Mouse (Mus musculus): Measurements from ENCODE around the gene Acvr2b.

The Acvr2b gene

DNA sequence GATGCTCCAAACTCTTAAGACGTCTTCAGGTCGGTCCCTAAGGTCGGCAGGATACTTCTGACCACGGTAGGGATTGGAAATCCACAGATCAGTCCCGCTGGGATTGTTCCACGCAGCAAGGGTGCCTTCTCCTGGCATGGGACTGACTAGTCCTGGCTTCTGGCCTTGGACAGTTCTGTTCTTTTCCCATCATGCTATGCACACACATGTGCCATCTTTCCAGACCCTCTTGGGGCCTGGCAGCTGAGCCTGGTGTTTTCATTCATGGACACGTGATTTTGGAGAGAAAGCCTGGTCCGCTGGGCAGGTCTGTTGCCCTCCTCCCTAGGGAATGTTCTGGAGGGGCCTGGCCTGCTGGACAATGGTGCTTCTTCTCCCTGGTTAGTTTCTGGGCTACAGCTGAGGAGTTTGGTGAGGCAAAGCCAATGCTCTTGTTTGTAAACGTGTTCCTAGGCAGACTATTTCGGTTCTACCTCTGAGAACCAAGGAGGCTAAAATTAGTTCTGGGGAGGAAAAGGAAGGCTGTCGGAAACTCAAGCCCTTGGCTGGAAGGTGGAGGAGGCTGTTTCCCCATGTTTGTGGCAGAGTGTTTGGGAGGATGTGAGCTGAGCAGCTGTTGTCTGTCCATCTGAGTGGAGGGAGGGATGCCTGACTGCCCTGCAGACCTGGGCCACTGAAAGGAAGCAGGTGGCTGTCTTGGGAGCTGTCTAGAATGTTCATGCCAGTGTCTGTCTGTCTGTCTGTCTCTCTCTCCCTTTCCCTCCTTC lies 7.2 kb downstream of the Acvr2b start:
- DNase-seq = peak in 1 of 2 experiments; percentile 24

DNA sequence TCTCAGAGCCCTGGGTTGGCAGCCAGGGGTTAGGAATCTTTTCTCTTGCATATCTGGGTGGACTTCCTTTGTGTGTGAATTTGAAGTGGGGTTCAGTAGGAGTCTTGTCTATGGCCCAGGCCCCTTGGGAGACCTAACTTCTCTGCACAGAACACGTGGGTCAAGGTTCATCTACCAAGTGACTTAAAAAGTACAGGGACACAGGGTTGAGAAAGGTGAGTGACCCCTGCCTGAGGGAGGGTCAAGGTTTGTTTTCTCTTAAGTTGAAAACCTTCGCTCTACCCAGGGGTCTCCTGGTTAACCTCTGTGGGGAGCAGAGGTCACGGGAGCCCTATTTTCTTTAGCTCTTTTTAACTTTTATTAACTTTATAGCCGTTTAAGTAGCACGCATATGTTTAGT lies 7.9 kb downstream of the Acvr2b start:
- DNase-seq = peak; percentile 41 to 46

- DNase-seq = no peak
These were observed 16.1 kb downstream of the Acvr2b start for GRCm38 (mm10) chr9:119418025-119418424.

- DNase-seq = no peak
These were observed 18.0 kb downstream of the Acvr2b start for GRCm38 (mm10) chr9:119419852-119420438.

DNA sequence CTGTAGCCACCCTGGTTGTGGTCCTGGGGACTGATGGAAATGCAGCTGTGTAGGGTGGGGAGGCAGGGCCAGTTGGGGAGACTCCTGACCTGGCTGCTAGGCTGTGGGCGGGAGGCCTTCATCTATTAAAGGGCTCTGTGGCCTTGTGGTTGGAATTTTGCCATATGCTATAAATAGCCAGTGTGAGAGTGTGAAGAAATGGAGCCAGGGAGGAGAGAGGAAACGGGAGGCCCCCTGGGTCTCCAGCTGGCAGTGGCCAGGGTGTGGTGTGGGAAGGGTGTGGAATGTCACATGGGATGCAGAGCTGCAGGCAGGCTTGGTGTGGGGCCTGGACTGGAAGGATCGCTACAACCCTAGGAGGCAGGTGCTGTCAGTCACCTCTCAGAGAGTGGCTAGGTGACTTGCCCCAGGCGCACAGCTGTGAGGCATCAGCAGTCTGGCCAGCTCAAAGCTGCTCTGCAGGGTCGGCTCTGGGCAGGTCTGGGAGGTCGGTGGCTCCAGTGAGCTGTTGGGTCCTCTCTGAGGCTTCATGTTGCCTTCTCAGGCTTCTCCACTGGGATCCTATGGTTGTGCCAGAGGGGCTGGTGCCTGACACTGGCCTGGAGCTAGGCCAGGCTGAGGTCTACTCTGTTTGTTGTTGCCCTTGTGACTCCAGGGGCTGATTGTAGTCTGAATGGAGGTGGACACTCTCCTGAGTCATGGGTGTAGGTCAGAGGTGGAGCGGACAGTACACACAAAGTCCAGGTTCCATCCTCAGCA lies 23.5 kb downstream of the Acvr2b start:
- DNase-seq = peak; percentile 56 to 66

- DNase-seq = no peak
These were observed 24.1 kb downstream of the Acvr2b start for GRCm38 (mm10) chr9:119425976-119426415.

GRCm38 (mm10) chr9:119426483-119426882 lies 24.6 kb downstream of the Acvr2b start:
- peak; percentile 28 to 59 for DNase-seq

DNA sequence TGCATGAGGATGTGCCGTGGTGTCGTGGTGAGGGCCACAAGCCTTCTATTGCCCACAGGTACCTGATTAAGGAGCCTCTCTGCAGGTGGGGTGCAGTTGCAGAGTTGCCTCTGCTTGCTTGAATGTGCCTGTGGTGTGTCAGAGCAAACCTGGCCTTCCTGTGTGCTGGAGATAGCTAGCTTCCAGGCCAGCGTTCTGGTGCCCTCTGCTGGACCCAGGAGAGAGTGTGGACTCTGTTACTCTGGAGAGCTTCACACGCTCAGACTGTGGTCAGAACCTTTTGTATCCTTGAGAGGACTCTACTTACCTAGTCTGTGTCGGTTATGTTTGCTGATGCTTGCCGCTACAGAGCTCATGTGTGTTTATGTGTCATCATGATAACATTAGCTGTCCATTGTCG lies 28.4 kb downstream of the Acvr2b start:
- DNase-seq = peak; percentile 88 to 94

DNA sequence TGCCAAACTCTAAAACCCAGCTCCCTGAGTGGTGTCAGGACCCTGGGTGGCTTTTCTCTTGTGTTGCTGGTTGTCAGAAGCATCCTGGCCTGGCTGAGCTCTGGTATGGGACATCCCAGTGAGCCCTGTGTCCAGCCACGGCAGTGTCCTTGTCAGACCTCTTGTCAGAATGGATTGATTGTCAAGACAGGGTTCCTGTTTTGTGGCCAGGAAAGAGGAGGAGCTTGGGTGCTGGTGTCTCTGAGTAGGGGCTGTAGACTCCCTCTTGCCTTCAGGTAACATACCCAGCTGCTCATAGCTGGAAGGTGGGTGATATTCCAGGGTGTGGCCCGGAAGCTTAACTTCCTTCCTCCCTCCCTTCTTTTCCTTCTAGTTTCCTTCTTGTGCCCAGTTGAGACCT lies 33.9 kb downstream of the Acvr2b start:
- DNase-seq = no peak

GRCm38 (mm10) chr9:119438065-119438464 lies 36.1 kb downstream of the Acvr2b start:
- no peak for DNase-seq

GRCm38 (mm10) chr9:119438498-119439000 lies 36.6 kb downstream of the Acvr2b start:
- no peak for DNase-seq

- DNase-seq = peak; percentile 98 to 100
These were observed 43.0 kb downstream of the Acvr2b start, which contains the start of gene Exog for GRCm38 (mm10) chr9:119444738-119445429. Gene Exog (plus strand): TSS chr9:119444943.

GRCm38 (mm10) chr9:119445737-119446136 lies 43.8 kb downstream of the Acvr2b start:
- no peak for DNase-seq

DNA sequence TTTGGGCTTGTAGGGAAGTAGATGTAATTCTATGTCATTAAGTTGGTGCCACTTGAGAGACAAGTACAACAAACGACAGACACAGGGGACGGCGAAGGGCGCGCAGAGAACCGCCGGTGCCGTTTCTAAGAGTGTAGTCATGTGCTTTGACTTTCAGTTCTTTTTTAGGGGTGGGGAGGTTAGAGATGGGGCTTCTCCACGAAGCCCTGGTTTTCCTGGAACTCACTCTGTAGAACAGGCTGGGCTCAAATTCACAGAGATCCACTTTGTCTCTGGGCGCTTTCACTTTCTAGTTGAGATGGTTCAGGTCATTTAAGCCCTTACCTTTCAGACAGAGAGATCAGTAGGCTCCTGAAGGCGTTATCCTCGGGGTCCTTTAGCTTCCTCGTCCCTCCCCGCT lies 54.0 kb downstream of the Acvr2b start:
- no peak for DNase-seq

DNA sequence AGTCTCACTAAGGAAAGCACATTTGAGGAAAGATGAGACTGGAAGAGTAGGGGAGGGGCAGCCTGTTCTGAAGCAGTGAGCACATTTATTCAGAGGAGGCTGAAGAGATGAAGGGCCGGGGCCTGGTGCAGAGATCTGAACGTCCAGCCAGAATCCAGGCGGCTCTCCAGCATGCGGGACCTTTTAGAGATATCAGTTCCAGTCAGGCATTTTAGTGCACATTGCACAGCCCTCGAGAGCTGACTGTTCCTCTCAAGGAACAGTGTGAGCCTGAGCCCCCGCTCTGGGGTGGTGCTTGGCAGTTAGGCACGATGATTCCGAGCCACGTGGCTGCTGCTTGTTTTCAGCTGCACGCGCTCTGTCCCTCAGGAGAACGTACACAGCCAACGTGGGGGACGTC lies 55.2 kb downstream of the Acvr2b start:
- DNase-seq = no peak

GRCm38 (mm10) chr9:119460410-119460809 lies 58.5 kb downstream of the Acvr2b start:
- DNase-seq = peak; percentile 39 to 78

GRCm38 (mm10) chr9:119465056-119465455 lies 63.1 kb downstream of the Acvr2b start:
- no peak for DNase-seq

- DNase-seq = peak; percentile 47 to 66
These were observed 63.7 kb downstream of the Acvr2b start for GRCm38 (mm10) chr9:119465595-119465994.

- no peak for DNase-seq
These were observed 67.9 kb downstream of the Acvr2b start for GRCm38 (mm10) chr9:119469691-119470353.

DNA sequence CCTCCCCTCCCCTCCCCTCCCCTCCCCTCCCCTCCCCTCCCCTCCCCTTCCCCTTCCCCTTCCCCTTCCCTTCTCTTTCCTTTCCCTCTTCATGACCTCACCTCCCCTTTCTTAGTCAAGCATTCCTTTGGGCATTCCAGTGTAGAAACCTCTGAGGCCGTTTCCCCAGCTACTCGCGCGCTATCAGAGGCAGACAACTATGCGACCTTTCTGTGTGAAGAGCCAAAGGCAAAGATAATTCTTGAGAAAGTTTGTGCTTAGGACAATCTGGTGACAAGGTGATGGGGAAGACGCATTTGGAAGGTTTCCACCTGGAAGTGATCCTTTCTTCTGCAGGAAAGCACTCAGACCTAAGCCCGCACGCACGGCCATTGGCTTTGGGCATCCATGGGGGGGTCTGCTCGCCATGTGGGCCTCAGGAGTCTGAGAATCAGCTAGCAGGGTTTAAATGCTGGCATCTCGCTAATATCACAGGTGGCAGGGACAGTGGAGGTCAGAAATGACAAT lies 70.5 kb downstream of the Acvr2b start:
- DNase-seq = no peak

- DNase-seq = peak; percentile 23 to 67
These were observed 71.1 kb downstream of the Acvr2b start for GRCm38 (mm10) chr9:119473011-119473410.

DNA sequence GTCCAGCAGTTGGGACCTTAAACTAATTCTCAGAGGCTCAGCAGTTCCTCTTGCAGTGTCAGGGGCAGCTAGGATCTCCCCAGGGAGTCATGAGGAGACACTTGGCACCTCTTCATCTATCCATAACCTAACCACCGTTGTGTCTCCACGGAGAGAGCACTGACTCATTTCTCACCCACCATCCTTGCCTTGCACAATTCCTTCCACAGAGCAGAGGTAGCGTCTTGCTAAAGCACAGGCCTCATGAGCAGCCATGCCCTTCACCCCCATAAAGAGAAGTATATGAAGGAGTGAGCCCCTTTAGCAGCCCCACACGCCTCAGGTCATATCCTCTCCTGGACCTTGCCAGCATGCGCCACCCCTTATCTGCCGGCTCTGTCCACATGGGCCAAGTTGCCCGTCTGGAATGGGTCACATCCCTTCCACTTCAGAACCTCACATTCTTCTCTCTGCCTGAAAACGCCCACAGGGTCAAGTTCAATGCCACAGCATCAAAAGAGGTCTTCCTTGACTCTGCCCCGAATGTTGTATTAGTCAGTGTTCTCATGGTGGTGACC lies 71.8 kb downstream of the Acvr2b start:
- DNase-seq = no peak

All from kidney, postnatal 36 days (tissue).